Mouse (Mus musculus): ENCODE results near the gene Hoxd3. TPM values are rescaled to one million over a fixed set of nuclear protein-coding genes. Genes with fewer than 3 reads are reported as not detected.

Gene Hoxd3
- polyA plus RNA-seq, 2 experiments from 2014 or later: not detected

GRCm38 (mm10) chr2:74706393-74706960, 5.2 kb upstream of the Hoxd3 start:
- ATAC-seq: no peak

- ATAC-seq: no peak
Measured at GRCm38 (mm10) chr2:74707599-74707998, 4.1 kb upstream of the Hoxd3 start.

GRCm38 (mm10) chr2:74708676-74709075, 3.1 kb upstream of the Hoxd3 start:
- ATAC-seq: no peak

- ATAC-seq: no peak
Measured at GRCm38 (mm10) chr2:74709465-74710419, 2.0 kb upstream of the Hoxd3 start.

GRCm38 (mm10) chr2:74710929-74711543, 691 bp upstream of the Hoxd3 start:
- no peak for ATAC-seq

- no peak for ATAC-seq
Measured at GRCm38 (mm10) chr2:74713239-74714150, 1.8 kb downstream of the Hoxd3 start.

- no peak for ATAC-seq
Measured at GRCm38 (mm10) chr2:74714156-74714789, 2.5 kb downstream of the Hoxd3 start.

GRCm38 (mm10) chr2:74714881-74715280, 3.2 kb downstream of the Hoxd3 start:
- no peak for ATAC-seq

- ATAC-seq: peak; percentile 52
Measured at GRCm38 (mm10) chr2:74715504-74716241, 3.9 kb downstream of the Hoxd3 start.

GRCm38 (mm10) chr2:74720384-74720783, 8.7 kb downstream of the Hoxd3 start:
- ATAC-seq: no peak

- ATAC-seq: no peak
Measured at GRCm38 (mm10) chr2:74720955-74721491, 9.3 kb downstream of the Hoxd3 start.

- ATAC-seq: no peak
Measured at GRCm38 (mm10) chr2:74721882-74722281, 10.2 kb downstream of the Hoxd3 start.

- ATAC-seq: no peak
Measured at GRCm38 (mm10) chr2:74722949-74723348, 11.2 kb downstream of the Hoxd3 start.

- no peak for ATAC-seq
Measured at GRCm38 (mm10) chr2:74724244-74725015, 12.7 kb downstream of the Hoxd3 start.

- no peak for ATAC-seq
Measured at GRCm38 (mm10) chr2:74725171-74725570, 13.4 kb downstream of the Hoxd3 start.

- no peak for ATAC-seq
Measured at GRCm38 (mm10) chr2:74726551-74726950, 14.8 kb downstream of the Hoxd3 start, which contains the start of gene Gm28230. Gene Gm28230 (plus strand): TSS chr2:74726728.

GRCm38 (mm10) chr2:74726973-74727639, 15.4 kb downstream of the Hoxd3 start:
- ATAC-seq: no peak

GRCm38 (mm10) chr2:74727640-74728302, 16.0 kb downstream of the Hoxd3 start:
- ATAC-seq: no peak

GRCm38 (mm10) chr2:74728303-74728680, 16.6 kb downstream of the Hoxd3 start:
- no peak for ATAC-seq
